Mouse (Mus musculus): ENCODE measurements around the gene Ybx1. TPM values are rescaled to one million over a fixed set of nuclear protein-coding genes. Genes with fewer than 3 reads are reported as not detected.

The Ybx1 gene
- polyA plus RNA-seq (2012; fragmentation: generic; extraction: Trizol) = 100 to 1,000 TPM; 229 to 540 TPM

GRCm38 (mm10) chr4:119294415-119295133 lies at the start of gene Ybx1:
TSS of gene Ybx1 (minus strand) at chr4:119294604.

DNA sequence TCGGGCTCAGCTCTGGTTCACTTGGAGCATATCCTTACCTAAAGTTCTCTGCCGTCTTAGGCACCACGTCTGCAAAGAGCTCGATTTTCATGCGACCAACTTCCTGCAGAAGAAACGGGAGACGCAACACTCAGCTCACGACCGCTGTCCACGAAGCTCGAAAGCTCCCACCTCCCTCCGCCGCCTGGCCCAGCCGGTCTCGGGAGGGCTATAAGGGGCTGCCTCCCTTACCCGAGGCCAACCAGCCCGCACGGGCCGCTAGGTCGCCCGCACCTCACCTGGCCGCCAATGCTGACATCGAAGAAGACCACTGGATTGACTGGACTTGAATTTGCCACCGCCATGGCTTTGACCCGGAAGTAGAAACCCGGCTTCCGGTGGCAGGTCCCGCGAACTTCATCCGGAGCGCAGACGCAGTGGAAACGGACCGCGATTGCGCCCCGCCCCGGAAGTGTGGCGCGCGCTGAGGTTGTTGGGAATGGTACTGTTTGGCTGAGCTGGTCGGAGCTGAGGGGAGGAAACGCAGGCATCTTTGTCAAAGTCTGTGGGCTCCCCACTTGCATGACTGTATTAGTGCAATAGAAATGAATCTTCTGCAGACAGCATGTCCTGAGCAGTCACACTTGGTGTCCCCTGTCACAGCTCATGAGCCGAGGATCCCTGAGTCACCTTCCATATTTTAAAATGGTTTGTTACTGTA lies 25.9 kb upstream of the Ybx1 start, which contains the start of gene Ppih:
Gene Ppih (minus strand): TSS at position 416 of the 700 bp plus-strand sequence.

GRCm38 (mm10) chr4:119255351-119255750 lies 39.1 kb downstream of the Ybx1 start, which contains the start of gene Cldn19:
TSS of gene Cldn19 (plus strand) at chr4:119255414.

DNA sequence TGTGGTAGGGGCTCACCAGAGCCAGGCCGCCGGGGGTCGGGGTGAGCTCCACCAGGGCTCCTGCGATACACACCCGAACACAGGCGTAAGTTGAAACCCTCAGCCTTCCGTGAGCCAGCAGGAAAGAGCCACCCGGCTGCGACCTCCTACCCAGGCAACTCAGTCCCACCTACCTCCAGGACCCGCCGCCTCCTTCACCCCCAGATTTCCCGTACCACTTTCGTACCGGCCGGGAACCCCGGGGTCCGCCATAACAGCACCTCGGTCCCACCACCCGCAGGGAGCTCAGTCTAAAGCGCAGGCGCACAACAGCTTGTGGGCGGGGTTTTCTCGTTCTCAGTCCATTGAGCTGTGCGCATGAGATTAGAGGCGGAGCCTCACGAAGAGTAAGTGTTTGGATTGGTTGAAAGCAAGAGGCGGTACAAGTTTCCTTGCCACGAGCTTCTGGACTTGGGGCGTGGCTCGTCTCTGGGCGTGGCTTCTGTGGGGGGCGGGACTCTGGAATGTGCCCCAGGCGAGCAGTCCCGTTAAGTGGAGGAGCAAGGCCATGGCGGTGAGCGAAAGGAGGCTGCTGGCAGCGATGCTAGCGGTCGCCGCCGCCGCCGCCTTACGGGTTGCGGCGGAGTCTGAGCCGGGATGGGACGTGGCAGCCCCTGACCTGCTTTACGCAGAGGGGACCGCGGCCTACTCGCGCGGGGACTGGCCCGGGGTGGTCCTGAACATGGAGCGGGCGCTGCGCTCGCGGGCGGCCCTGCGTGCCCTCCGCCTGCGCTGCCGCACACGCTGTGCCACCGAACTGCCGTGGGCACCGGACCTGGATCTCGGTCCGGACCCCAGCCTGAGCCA lies 61.8 kb downstream of the Ybx1 start, which contains the start of the genes AU022252 and P3h1:
Gene AU022252 (minus strand): TSS at position 303 of the 846 bp plus-strand sequence.
Gene P3h1 (plus strand): TSS at position 506 of the 846 bp plus-strand sequence.

Other genes starting within 250 kb of the Ybx1 start
- gene Slc2a1, start 185.9 kb downstream of the Ybx1 start, polyA plus RNA-seq (2012; fragmentation: generic; extraction: Trizol) = 10 to 100 TPM; 20.9 to 23.8 TPM
- gene Zfp691, start 120.4 kb downstream of the Ybx1 start, polyA plus RNA-seq (2012; fragmentation: generic; extraction: Trizol) = 1 to 10 TPM; 1.1 to 6.2 TPM
- under 1 TPM in 1 of 2 experiments, not detected in 1; 0.01 TPM for gene Ermap, start 104.6 kb downstream of the Ybx1 start, polyA plus RNA-seq (2012; fragmentation: generic; extraction: Trizol)
- gene Svbp, start 99.3 kb downstream of the Ybx1 start, polyA plus RNA-seq (2012; fragmentation: generic; extraction: Trizol) = 100 to 1,000 TPM in 1 of 2 experiments, 10 to 100 TPM in 1; 49.4 to 100 TPM
- not detected for gene Tmem269, start 76.4 kb downstream of the Ybx1 start, polyA plus RNA-seq (2012; fragmentation: generic; extraction: Trizol)
- 10 to 100 TPM in 1 of 2 experiments, 1 to 10 TPM in 1; 7.5 to 13.2 TPM for gene AU022252, start 61.9 kb downstream of the Ybx1 start, polyA plus RNA-seq (2012; fragmentation: generic; extraction: Trizol)
- 10 to 100 TPM in 1 of 2 experiments, 1 to 10 TPM in 1; 9.0 to 47.6 TPM for gene P3h1, start 61.7 kb downstream of the Ybx1 start, polyA plus RNA-seq (2012; fragmentation: generic; extraction: Trizol)
- 10 to 100 TPM in 1 of 2 experiments, under 1 TPM in 1; 0.04 to 18.1 TPM for gene Cldn19, start 39.2 kb downstream of the Ybx1 start, polyA plus RNA-seq (2012; fragmentation: generic; extraction: Trizol)
- gene Ppih, start 25.9 kb upstream of the Ybx1 start, polyA plus RNA-seq (2012; fragmentation: generic; extraction: Trizol) = 10 to 100 TPM; 47.7 to 59.2 TPM
- gene Ccdc30, start 120.9 kb upstream of the Ybx1 start, polyA plus RNA-seq (2012; fragmentation: generic; extraction: Trizol) = under 1 TPM in 1 of 2 experiments, not detected in 1; 0.12 TPM
- 10 to 100 TPM in 1 of 2 experiments, 1 to 10 TPM in 1; 7.8 to 15.0 TPM for gene Ppcs, start 127.8 kb upstream of the Ybx1 start, polyA plus RNA-seq (2012; fragmentation: generic; extraction: Trizol)
- gene Zmynd12, start 128.2 kb upstream of the Ybx1 start, polyA plus RNA-seq (2012; fragmentation: generic; extraction: Trizol) = under 1 TPM in 1 of 2 experiments, not detected in 1; 0.06 TPM
- gene Rimkla, start 198.0 kb upstream of the Ybx1 start, polyA plus RNA-seq (2012; fragmentation: generic; extraction: Trizol) = not detected
- 1 to 10 TPM in 1 of 2 experiments, under 1 TPM in 1; 0.60 to 7.4 TPM for gene Foxj3, start 242.4 kb upstream of the Ybx1 start, polyA plus RNA-seq (2012; fragmentation: generic; extraction: Trizol)
- 1 to 10 TPM in 1 of 2 experiments, under 1 TPM in 1; 0.57 to 4.1 TPM for gene Frg2f1, start 244.9 kb upstream of the Ybx1 start, polyA plus RNA-seq (2012; fragmentation: generic; extraction: Trizol)

All from C3H10T1/2 (cell line).